Mouse (Mus musculus): ENCODE measurements around the gene Nkx3-2.

Nkx3-2 gene

GRCm38 (mm10) chr5:41762141-41762946 is 2.0 kb downstream of the Nkx3-2 start:
- no peak for DNase-seq (ENCODE audit: low spot score in 2 of 2)

GRCm38 (mm10) chr5:41761509-41762140 is 2.7 kb downstream of the Nkx3-2 start:
- DNase-seq (ENCODE audit: low spot score in 2 of 2) = no peak

GRCm38 (mm10) chr5:41760831-41761508 is 3.3 kb downstream of the Nkx3-2 start:
- DNase-seq (ENCODE audit: low spot score in 2 of 2) = no peak

- no peak for DNase-seq (ENCODE audit: low spot score in 2 of 2)
Measured at GRCm38 (mm10) chr5:41760071-41760470, 4.2 kb downstream of the Nkx3-2 start.

GRCm38 (mm10) chr5:41758671-41759639 is 5.3 kb downstream of the Nkx3-2 start:
- DNase-seq (ENCODE audit: low spot score in 2 of 2) = no peak

GRCm38 (mm10) chr5:41757338-41757737 is 7.0 kb downstream of the Nkx3-2 start:
- DNase-seq (ENCODE audit: low spot score in 2 of 2) = no peak

- DNase-seq (ENCODE audit: low spot score in 2 of 2) = no peak
Measured at GRCm38 (mm10) chr5:41756396-41756795, 7.9 kb downstream of the Nkx3-2 start.

GRCm38 (mm10) chr5:41755373-41755960 is 8.8 kb downstream of the Nkx3-2 start:
- no peak for DNase-seq (ENCODE audit: low spot score in 2 of 2)

GRCm38 (mm10) chr5:41754836-41755235 is 9.5 kb downstream of the Nkx3-2 start:
- no peak for DNase-seq (ENCODE audit: low spot score in 2 of 2)

- DNase-seq (ENCODE audit: low spot score in 2 of 2) = no peak
Measured at GRCm38 (mm10) chr5:41754226-41754775, 10.0 kb downstream of the Nkx3-2 start.

GRCm38 (mm10) chr5:41752721-41753120 is 11.6 kb downstream of the Nkx3-2 start:
- no peak for DNase-seq (ENCODE audit: low spot score in 2 of 2)

GRCm38 (mm10) chr5:41744898-41745780 is 19.2 kb downstream of the Nkx3-2 start:
- no peak for DNase-seq (ENCODE audit: low spot score in 2 of 2)

- DNase-seq (ENCODE audit: low spot score in 2 of 2) = no peak
Measured at GRCm38 (mm10) chr5:41744234-41744633, 20.1 kb downstream of the Nkx3-2 start.

GRCm38 (mm10) chr5:41738817-41739216 is 25.5 kb downstream of the Nkx3-2 start:
- DNase-seq (ENCODE audit: low spot score in 2 of 2) = no peak

- DNase-seq (ENCODE audit: low spot score in 2 of 2) = no peak
Measured at GRCm38 (mm10) chr5:41737039-41737438, 27.3 kb downstream of the Nkx3-2 start.

- DNase-seq (ENCODE audit: low spot score in 2 of 2) = no peak
Measured at GRCm38 (mm10) chr5:41727017-41727416, 37.3 kb downstream of the Nkx3-2 start.

GRCm38 (mm10) chr5:41725573-41725972 is 38.7 kb downstream of the Nkx3-2 start:
- no peak for DNase-seq (ENCODE audit: low spot score in 2 of 2)
